Mouse (Mus musculus) left cerebral cortex, postnatal 10 days (tissue): ENCODE data around the gene Rflnb. TPM values are rescaled to one million over a fixed set of nuclear protein-coding genes. Genes with fewer than 3 reads are reported as not detected.
A peak's percentile ranks its signal among the peaks of the same experiment; 100 is the strongest.
"Not testable (repeated sequence)": the region's sequence is repeated elsewhere in the genome, so short reads cannot be mapped to it uniquely, and the experiment has no call there.

ENCODE experiments used
- DNase-seq, 2 experiments: peaks; one replicate each; pipeline ENCODE4 v3.0.0; 2021 to 2022; ENCODE audit warnings: low spot score in 2 of 2, mixed read lengths in 1 of 2; ENCODE audit errors: extremely low spot score in 1 of 2
- intact Hi-C: fragments of 180-260 bp; cut with DNase I; formaldehyde crosslinking; loops from one replicate; pipeline ENCODE4 v1.15.1; 2025
- total RNA-seq, 2 experiments: library from RNA; stranded (reverse); gene quantifications; 2 replicates each; pipeline ENCODE4 v1.2.3; 2021

Rflnb gene
- total RNA-seq, 2 experiments from 2014 or later = 27.3 to 29.6 TPM

DNA sequence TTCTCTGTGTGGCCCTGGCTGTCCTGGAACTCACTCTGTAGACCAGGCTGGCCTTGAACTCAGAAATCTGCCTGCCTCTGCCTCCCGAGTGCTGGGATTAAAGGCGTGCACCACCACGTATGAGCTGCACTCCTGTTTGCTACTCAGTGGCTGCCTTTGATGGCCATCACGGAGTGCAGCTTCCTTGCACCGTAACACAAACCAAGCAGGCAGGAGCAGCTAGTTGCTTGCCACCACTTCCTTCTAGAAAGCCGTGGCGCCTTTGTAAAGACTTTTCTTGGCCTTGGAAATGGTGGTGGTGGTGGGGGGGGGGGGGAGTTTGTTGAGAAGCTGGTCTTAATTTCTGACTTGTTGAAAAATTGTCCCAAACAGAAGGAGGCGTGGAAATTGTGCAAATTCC is 12.5 kb upstream of the Rflnb start:
- intact Hi-C loops = no loop called here
- no peak for DNase-seq

GRCm38 (mm10) chr11:76039271-76040053 is 11.9 kb upstream of the Rflnb start:
- intact Hi-C loops = no loop called here
- no peak for DNase-seq

DNA sequence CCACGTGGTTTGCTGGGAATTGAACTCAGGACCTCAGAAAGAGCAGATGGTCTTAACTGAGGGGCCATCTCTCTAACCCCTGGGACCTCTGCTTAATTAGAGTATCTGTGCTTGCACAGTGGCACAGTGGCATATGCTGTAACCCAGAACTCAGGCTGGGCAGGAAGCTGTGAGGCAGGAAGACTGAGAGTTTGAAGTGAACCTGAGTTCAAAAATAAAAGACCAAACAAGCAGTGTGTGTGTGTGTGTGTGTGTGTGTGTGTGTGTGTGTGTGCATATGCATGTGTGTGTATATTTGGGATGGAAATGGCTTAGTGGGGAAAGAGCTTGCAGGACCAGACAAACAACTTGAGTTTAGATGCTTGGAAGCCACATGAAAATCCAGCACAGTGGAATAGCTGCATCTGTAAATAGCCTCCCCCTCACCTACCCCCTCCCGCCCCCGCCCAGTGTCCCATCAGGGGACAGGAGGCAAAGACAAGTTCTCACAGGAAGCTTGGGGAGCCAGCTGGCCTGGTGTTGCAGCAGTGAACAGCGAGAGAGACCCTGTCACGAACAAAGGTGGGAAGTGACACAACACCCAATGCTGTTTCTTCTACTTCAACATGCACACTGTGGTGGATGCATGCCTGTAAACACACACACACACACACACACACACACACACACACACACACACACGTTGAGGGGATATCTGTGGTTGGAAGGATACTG is 10.2 kb upstream of the Rflnb start:
- intact Hi-C loops = no loop called here
- DNase-seq = peak in 1 of 2 experiments; percentile 35

GRCm38 (mm10) chr11:76035182-76035581 is 7.6 kb upstream of the Rflnb start:
- intact Hi-C loops = no loop called here
- no peak for DNase-seq

DNA sequence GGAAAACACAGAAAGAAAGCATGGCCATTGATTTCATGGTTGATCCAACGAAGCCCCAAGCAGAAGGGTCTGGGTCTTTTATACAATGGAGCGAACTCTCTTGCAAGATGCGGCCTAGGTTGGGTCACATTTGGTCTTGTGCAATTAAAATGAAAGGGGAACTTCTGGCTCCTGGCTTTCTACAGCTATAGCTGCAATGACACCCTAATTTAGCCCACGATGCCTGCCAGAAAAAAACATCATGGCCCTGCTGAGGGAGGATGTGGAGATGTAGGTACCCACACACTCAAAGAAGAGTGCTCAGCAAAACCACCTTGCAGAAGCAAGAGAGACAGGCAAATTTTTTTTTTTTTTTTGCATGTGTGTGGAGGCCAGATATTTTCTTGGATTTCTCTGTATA is 6.3 kb upstream of the Rflnb start:
- DNase-seq = no peak
- intact Hi-C loops = no loop called here

DNA sequence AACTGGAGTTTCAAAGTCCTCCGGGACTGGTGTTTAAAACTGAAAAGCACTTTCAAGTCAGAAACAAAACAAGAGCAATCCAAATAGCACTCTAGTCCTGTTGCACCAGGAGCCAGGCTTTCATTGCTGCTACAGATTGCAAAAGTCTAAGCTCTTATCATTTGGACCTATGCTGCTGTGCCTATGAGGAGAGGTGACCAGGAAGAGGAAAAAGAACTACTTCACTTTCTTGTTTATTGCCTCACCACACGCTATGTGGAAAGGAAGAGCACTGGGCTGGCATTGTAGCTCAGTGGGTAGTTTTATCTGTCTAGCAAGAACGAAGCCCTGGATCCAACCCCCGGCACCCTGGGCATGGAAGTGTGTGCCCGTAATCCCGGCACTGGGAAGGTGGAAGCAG is 5.8 kb upstream of the Rflnb start:
- no peak for DNase-seq
- intact Hi-C loops = no loop called here

- DNase-seq = no peak
- intact Hi-C loops = no loop called here
Measured at GRCm38 (mm10) chr11:76028072-76028465, 487 bp upstream of the Rflnb start.

DNA sequence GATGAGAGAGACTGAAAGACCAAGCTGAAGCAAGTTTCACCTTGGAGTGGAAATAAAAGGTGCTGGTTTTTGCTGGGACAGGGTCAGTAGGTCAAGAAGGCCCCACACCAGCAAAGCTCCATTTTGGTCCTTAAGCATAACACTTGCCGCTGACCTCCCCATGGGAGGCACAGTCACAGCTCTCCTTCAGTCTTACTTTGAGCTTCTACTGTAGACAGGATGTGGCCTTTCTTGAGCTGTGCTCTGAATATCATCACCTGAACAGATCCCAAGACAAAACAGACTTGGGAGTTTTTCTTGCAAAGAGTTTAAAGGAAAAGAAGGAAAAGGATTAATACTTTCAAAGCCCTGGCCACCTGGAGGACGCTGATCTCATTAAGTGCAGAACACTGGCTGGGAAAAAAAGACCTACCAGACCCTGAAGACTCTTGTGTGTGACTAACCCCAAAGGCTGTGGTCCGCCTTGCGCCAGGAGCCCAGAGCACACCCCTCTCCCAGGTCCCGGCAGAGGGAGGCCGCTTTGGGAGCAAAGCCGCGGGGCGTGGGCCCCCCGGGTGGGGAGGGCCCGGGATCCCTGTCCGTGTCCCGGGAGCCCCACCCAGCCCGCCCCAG is 949 bp downstream of the Rflnb start:
- intact Hi-C loops = no loop called here
- no peak for DNase-seq

DNA sequence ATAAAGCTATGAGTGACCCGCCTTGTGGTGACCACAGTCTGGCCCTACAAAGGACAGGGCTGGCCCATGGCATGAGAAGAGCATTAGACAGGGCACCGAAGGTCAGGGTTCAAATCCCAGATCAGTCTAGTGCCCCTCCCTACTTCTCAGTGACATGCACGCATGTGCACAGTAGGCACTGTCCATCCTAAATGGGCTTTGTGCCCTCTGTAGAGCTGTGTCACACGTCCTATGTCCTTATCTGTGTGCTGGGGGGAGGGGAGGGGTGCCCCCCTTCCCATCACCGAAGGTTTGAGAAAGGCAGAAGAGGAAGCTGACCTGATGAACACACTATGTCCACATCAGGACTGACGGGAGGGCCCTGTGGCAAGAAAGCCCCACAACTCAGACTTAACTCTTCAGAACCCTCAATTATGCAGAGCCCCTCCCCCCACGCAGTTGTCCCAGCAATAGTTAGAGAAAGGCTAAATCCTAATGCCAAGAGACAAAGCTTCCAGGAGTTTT is 2.5 kb downstream of the Rflnb start:
- DNase-seq = no peak
- intact Hi-C loops = no loop called here

GRCm38 (mm10) chr11:76020916-76021315 is 6.7 kb downstream of the Rflnb start:
- intact Hi-C loops = no loop called here
- DNase-seq = no peak

DNA sequence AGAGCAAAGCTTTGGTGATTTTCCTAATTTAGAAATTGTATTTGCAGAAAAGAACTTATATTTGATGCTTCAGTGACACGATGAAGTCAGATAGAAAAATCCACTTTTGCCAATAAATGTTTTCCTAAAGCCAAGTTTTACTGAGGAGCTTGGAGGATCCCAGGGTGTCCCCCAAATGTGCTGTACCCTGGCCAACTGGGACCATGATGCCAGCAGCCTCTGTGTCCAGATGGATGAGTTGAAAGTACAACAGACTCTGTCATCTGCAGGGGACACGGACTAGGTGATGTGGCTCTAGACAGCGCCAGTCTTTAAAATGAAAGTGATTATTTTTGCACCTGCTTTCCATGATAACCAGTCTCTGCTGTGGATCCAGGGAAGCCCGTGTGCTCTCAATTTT is 7.7 kb downstream of the Rflnb start:
- intact Hi-C loops = no loop called here

DNA sequence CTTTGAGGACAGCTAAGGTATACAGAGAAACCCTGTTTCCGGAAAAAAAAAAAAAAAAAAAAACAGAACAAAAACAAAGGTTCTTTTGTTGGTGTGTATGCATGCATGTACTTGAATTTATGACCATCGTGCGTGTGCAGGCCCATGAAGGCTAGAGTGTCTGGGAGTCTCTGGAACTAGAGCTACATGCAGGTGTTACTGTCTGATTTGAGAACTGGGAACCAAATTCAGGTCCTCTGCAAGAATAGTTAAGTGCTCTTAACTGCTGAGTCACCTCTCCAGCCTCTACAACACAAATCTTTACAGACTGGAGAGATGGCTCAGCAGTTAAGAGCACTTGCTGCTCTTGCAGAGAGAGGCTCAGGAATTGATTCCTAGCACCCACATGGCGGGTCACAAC is 11.8 kb downstream of the Rflnb start:
- DNase-seq = no peak
- intact Hi-C loops = no loop called here

More for the DNA sequence above, 7.7 kb downstream of the Rflnb start:
- DNase-seq = no peak

DNA sequence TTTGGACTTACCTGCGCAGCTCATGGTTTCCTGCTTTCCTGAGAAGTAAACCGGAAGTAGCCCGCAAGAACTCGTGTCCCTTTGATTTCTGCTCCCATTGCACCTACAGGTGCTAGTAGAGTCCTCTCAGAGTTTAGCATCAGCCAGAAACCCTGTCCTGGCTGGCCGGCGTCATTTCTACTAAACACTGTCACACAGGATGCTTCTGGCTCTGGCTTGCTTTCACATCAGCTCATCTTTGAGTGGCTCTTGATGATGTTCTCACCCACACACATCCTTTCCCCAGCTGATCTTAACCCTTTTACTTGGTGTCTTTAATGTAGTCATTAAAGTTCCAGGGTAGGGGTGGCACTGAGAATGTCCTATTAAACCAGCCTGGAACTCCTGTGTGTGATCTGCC is 12.3 kb downstream of the Rflnb start:
- intact Hi-C loops = no loop called here

GRCm38 (mm10) chr11:76010838-76011624 is 16.6 kb downstream of the Rflnb start:
- DNase-seq = no peak
- intact Hi-C loops = no loop called here

More for the DNA sequence above, 12.3 kb downstream of the Rflnb start:
- DNase-seq = no peak

DNA sequence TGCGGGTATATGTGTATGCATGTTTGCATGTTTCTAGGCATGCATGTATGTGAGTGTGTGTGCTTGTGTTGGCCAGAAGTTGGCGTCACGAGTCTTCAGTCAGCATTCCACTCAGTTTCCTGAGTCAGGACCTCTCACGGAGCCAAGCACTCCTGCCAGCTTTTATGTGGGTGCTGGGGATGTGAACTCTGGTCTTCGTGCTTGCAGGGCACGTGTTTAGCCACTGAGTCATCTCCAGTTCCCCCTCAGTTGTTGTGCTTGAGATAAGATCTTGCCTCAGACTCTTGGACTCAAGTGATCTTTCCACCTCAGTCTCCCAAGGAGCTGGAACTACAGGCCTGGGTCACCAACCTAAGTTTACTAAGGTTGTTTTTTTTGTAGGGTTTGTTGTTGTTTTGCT is 18.5 kb downstream of the Rflnb start:
- no peak for DNase-seq
- intact Hi-C loops = no loop called here

DNA sequence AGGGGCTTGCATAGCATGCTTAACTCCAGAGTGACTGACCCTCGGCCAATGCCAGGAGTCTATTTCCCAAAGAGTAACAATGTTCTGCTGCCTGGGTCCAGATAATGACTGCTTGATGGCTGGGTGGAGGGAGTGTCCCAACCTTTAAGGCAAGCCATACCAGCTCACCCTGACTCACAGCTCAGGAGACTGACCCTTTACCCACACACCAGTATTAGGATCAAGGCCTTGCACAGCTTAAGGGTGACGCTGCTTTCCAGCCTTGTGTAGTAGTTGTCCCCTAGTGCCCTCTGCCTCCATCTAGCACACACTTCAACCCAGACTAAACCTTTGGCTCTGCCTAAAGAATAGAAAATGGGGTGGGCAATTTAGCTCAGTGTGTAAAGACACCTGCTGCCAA is 19.4 kb downstream of the Rflnb start:
- no peak for DNase-seq
- intact Hi-C loops = no loop called here

DNA sequence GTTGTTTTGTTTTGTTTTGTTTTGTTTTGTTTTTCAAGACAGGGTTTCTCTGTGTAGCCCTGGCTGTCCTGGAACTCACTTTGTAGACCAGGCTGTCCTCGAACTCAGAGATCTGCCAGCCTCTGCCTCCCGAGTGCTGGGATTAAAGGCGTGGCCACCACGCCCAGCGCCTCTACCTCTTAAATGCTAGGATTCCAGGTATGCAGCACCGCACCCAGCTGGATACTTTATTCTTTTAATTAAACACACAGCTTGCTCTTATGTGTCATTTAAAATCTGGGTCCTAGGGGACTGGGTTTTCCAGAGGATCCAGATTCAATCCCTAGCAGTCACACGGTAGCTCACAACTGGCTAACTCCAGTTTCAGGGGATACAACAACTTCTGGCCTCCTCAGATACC is 23.3 kb downstream of the Rflnb start:
- DNase-seq, intact Hi-C loops: not testable (repeated sequence)

GRCm38 (mm10) chr11:76001237-76001878 is 26.2 kb downstream of the Rflnb start:
- no peak for DNase-seq
- intact Hi-C loops = no loop called here

DNA sequence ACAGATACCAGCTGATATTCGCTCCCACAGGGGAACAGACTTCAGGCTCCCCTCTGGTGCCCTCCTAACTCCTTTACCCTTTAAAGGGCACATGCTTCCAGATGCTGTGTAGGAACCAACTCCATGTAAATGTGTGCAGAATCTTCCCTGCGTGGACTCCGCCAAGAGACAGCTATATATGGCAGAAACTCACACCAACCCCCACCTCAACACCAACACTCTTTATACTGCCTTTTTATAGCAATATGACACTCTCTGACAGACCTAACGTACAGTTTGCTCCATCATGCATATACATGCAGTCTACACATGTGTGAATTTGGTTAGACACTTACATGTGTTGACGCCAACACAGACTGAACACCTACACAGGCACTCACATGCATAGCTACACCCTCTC is 26.9 kb downstream of the Rflnb start:
- intact Hi-C loops = no loop called here
- no peak for DNase-seq
